Mouse (Mus musculus) liver, embryonic 13.5 days (tissue): ENCODE results near the gene Epha4. TPM values are rescaled to one million over a fixed set of nuclear protein-coding genes. Genes with fewer than 3 reads are reported as not detected.

Source experiments
- ATAC-seq: fragments of 200-750 bp; cut with Nextera tagmentation; 2 replicates; pipeline ENCODE4 v1.8.0; 2017; ENCODE audit warnings: low read depth, mild to moderate bottlenecking, moderate number of reproducible peaks, moderate library complexity
- DNase-seq: peaks from one replicate; pipeline ENCODE4 v3.0.0; 2022
- H3K27ac ChIP-seq: fragments of 300-500 bp; sonication (generic); 2 replicates; pipeline ENCODE4 v1.5.1; 2015; ENCODE audit warnings: moderate library complexity, mild to moderate bottlenecking, inconsistent platforms
- H3K27me3 ChIP-seq: fragments of 300-500 bp; sonication (generic); 2 replicates; pipeline ENCODE4 v1.6.1; 2015; ENCODE audit warnings: mild to moderate bottlenecking, inconsistent platforms
- H3K36me3 ChIP-seq: fragments of 300-500 bp; sonication (generic); 2 replicates; pipeline ENCODE4 v1.6.1; 2015; ENCODE audit warnings: mild to moderate bottlenecking, inconsistent platforms
- H3K4me1 ChIP-seq: fragments of 300-500 bp; sonication (generic); replicated peaks from 2 replicates; pipeline ENCODE4 v1.6.1; 2015; ENCODE audit warnings: inconsistent platforms
- H3K4me2 ChIP-seq: fragments of 300-500 bp; sonication (generic); 2 replicates; pipeline ENCODE4 v1.6.1; 2015; ENCODE audit warnings: inconsistent platforms, mild to moderate bottlenecking, moderate library complexity
- H3K4me3 ChIP-seq: fragments of 300-500 bp; sonication (generic); replicated peaks from 2 replicates; pipeline ENCODE4 v1.5.1; 2015; ENCODE audit warnings: mild to moderate bottlenecking, inconsistent platforms
- H3K9ac ChIP-seq: fragments of 300-500 bp; sonication (generic); 2 replicates; pipeline ENCODE4 v1.6.1; 2015; ENCODE audit warnings: mild to moderate bottlenecking, inconsistent platforms
- H3K9me3 ChIP-seq: fragments of 300-500 bp; sonication (generic); replicated peaks from 2 replicates; pipeline ENCODE4 v1.6.1; 2016; ENCODE audit warnings: inconsistent platforms
- WGBS: fragments of 180-500 bp; shearing (Covaris S2); methylation state at CpG from one replicate; pipeline ENCODE4 v1.1.7; 2015; ENCODE audit not compliant: insufficient replicate concordance; 5-methylcytosine and 5-hydroxymethylcytosine counted together
- polyA plus RNA-seq: library from polyadenylated mRNA; unstranded; fragments of >200 nt; fragmentation: Nextera tagmentation; extraction: Ambion mirVana; gene quantifications from 2 replicates; pipeline ENCODE4 v1.2.1, GENCODE M21; 2015

The Epha4 gene
- polyA plus RNA-seq, 1 experiment from 2014 or later: 0.47 TPM

DNA sequence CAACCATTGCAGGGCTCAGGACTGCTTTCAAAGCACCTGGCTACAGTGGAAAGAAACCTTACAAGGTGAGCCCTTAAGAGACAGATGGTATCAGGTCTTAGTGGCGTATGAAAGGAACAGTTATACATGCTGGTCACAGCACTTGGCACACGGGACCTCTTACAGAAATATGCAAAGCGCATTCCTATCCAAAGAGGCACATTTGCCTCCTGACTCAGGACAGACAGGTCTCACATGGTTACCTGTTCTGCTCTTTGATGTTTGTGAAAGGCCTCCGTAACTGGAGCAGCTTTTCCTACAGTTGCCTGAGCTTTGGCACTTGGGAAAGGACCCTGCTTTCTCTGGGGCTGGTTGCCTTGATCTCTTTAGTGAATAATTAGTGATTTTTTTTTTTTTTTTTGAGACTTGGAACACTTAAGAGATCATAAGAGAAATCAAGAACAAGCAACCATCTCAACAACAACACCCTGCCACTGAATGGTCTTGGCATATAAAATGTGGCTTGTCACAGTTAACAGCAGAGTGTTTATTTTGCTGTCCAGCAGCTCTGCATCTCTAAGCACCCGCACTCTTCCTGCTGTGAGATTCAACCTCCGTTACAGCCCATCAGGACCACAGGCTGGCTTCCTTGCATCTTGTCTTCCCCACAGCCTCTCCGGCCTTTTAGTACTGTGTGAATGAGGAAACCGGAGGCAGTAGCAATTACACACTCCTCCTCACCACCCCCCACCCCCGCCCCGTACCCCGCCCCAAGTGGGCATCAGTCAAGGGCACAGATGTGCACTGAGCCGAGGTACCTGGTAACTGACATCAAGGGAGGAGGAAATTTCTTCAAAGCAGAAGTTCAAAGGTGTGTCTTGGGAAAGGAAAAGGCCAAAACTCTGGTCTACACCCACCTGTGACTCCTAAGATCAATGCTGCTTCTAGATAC, 41.2 kb downstream of the Epha4 start:
- H3K27ac ChIP-seq: no peak overlapping the region
- ATAC-seq (no peak), DNase-seq (no peak)
- no peak overlapping the region for H3K9ac ChIP-seq
- 51% methylated on average over 12 of the region's 12 CpGs for WGBS
- H3K4me1 ChIP-seq: peaks cover 15% of the 10 kb centered on the region; the same call in 1 of the 2 replicates
- no peaks in the 10 kb centered on the region for H3K36me3 ChIP-seq
- no peaks in the 10 kb centered on the region for H3K27me3 ChIP-seq
- H3K9me3 ChIP-seq: no peaks in the 10 kb centered on the region
- no peak overlapping the region for H3K4me2 ChIP-seq
- H3K4me3 ChIP-seq: no peak overlapping the region

DNA sequence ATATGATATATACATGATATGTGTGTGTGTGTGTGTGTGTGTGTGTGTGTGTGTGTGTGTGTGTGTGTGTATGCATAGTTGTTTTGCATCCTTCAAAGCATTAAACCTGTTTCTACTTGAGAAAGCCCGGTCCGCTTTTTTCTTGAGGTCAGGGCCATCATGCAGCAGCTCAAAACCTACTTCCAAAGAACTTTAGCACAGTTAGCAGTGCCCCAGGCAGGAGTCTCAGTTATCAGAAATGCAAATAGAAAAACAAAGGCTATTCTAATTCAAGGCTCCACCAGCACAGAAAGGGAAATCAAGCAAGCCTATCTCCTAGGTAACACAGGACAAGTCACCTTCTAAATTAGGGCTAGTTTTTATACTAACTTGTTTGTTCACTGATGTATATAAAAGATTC, 42.3 kb downstream of the Epha4 start:
- no peak for ATAC-seq
- Histone ChIP-seq H3K9me3 (no peaks in the 10 kb centered on the region), H3K27ac (no peak overlapping the region), H3K4me2 (no peak overlapping the region), H3K27me3 (no peaks in the 10 kb centered on the region), H3K9ac (no peak overlapping the region), H3K4me1 (peaks cover 15% of the 10 kb centered on the region; the same call in 1 of the 2 replicates), H3K4me3 (no peak overlapping the region), H3K36me3 (no peaks in the 10 kb centered on the region)
- 67% methylated on average over 2 of the region's 2 CpGs for WGBS
- no peak for DNase-seq

DNA sequence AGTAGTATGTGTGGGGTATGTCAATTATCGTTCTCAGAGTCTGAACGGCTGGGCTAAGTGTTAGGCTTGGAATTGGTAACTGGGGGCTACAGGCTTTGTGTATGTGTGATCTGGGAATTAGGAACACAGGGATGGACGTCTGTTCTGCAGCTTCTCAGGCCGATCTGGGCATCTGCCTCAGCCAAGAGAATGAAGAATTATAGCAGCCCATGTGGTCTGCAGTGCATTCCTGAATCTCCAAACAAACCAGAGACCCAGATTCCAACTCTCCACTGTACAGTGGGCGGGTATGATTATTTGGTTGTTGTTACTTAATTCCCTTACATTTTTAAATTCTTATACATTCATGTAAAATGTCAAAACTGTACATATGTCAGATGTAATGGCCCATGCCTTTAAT, 43.4 kb downstream of the Epha4 start:
- no peak for ATAC-seq
- Histone ChIP-seq H3K9me3 (no peaks in the 10 kb centered on the region), H3K27me3 (no peaks in the 10 kb centered on the region), H3K36me3 (no peaks in the 10 kb centered on the region), H3K4me3 (no peak overlapping the region), H3K4me1 (peaks cover 15% of the 10 kb centered on the region; the same call in 1 of the 2 replicates), H3K9ac (no peak overlapping the region), H3K4me2 (no peak overlapping the region), H3K27ac (no peak overlapping the region)
- 52% methylated on average over 5 of the region's 5 CpGs for WGBS
- no peak for DNase-seq

DNA sequence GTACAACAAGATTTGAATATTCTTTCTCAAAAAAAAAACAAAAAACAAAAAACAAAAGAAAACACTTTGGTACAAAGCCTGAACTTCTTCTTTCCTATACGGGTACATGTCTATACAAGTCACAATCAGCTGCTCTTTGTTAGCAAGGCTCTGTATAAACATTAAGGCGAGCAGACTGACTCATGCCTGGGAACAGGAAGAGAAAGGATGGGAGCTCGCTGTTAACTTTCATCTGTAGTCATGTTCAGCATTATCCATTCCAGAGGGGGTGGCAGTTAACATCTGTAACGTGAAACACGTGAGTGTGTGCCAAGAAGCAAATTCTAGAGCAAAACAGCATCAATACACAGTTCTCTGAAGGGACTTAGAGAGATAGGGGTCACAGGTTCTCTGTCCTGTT, 43.9 kb downstream of the Epha4 start:
- Histone ChIP-seq H3K27ac (no peak overlapping the region), H3K9ac (no peak overlapping the region), H3K4me3 (no peak overlapping the region), H3K27me3 (no peaks in the 10 kb centered on the region), H3K9me3 (no peaks in the 10 kb centered on the region), H3K4me1 (peaks cover 12% of the 10 kb centered on the region; the same call in 1 of the 2 replicates), H3K4me2 (no peak overlapping the region), H3K36me3 (no peaks in the 10 kb centered on the region)
- ATAC-seq (no peak), DNase-seq (no peak)
- 37% methylated on average over 5 of the region's 5 CpGs for WGBS

DNA sequence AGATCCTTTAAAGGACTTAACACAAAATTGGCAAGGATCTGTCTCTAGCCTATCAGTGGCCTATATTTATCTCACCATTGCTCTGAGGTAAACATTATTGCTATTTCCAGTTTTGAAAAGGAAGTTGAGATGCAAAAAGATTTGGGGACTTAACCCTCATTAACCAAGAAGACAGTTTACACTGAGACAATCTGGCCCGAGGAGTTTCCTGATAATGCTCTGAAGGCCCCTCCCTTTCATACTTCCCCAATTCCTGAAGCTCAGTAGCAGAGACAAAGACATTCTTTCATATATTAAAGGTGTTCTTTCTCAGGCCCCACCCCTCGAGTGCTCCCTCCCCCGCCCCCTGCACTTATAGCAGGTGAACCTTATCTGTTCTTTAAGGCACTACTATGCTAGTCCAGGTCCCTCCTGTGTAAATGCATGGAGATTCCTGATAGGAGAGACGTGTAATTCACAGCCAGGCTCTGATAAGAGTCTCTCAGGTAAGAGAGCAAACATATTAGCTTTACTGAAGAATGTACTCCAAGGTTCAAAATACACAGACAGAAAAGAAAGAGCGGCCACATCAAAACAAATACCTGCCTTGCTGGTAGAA, 46.1 kb downstream of the Epha4 start:
- Histone ChIP-seq H3K4me2 (no peak overlapping the region), H3K4me3 (no peak overlapping the region), H3K36me3 (no peaks in the 10 kb centered on the region), H3K4me1 (no peaks in the 10 kb centered on the region), H3K27me3 (no peaks in the 10 kb centered on the region), H3K27ac (no peak overlapping the region), H3K9me3 (no peaks in the 10 kb centered on the region), H3K9ac (no peak overlapping the region)
- DNase-seq (no peak), ATAC-seq (no peak)
- WGBS: 40% methylated on average over 5 of the region's 5 CpGs

DNA sequence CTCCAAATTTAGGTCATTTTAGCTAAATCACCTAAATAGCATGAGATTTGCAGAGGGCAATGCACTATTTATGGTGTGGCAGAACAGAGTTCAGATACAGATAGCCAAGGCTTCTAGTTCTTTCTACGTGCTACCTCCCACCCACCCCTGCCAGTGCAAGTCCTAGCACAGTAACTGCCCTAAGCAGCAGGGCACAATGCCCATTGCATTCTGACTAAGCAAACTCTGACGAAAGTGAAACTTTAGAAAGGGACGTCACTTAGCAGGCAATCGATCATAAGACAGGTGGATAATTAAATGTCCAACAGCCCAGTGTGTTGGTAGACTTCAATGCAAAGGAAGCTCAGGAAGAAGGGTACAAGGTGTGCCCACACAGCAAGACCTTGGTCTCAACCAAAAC, 49.4 kb downstream of the Epha4 start:
- Histone ChIP-seq H3K4me1 (peaks cover 11% of the 10 kb centered on the region), H3K4me3 (no peak overlapping the region), H3K27ac (no peak overlapping the region), H3K27me3 (no peaks in the 10 kb centered on the region), H3K4me2 (no peak overlapping the region), H3K36me3 (no peaks in the 10 kb centered on the region), H3K9me3 (no peaks in the 10 kb centered on the region), H3K9ac (no peak overlapping the region)
- WGBS: 64% methylated on average over 4 of the region's 4 CpGs
- no peak for ATAC-seq
- no peak for DNase-seq

DNA sequence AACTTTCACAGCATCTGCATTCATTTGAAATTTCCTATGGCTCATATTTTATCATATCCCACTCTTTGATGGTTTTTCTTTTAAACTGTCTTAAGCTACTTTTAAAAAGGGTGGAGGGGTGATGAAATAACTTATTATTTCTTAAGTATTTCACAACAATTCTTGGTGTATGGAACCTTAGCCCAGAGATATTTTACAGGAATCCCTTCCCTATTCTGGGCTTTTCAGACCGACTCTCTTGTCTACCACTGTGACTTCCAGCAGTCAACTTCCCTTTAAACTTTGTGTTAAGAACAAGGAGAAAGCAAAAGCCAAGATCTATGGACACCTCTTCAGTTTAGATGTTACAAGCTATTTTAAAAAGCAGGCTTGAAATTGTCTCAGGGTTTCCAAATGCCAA, 50.8 kb downstream of the Epha4 start:
- WGBS: 40% methylated on average over 1 of the region's 1 CpGs
- H3K9me3 ChIP-seq: no peaks in the 10 kb centered on the region

DNA sequence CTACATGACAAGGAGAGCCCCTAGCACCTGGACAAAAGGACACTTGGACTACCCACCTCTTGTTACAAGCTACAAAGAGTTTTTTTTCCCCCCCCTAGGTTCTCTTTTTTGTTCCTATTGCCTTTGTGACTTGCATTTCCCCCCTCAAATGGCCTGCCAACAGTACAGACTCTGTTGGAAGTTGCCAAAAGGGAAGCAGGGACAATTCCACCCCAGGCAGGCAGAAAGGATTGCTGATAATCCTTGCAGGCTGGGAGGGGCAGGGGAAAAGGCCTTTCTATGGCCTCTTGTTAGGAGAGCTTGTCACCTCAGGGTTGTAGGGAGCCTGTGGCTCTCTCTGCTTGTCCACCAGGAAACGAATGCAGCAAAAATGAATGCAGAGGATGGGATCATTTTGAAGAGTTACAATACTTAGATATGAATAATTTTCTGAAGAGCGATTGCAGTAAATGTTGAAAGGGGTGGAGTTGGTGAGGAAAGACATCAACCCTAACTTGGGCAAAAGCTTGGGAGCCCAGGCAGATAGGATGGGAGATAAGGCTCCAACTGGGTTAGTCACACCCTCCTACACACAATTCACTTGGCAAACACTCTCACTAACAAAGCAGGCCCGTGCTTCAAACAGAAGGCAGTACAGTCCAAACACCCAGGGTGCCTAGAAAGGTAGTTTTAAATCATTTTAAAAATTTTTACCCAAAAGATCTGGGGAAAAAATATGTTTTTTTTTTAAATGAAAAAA, 52.8 kb downstream of the Epha4 start:
- DNase-seq (no peak), ATAC-seq (no peak)
- Histone ChIP-seq H3K9me3 (no peaks in the 10 kb centered on the region), H3K27ac (no peak overlapping the region; the same call in 1 of the 2 replicates), H3K4me3 (no peak overlapping the region), H3K4me2 (no peak overlapping the region), H3K9ac (no peak overlapping the region), H3K4me1 (peaks cover 11% of the 10 kb centered on the region), H3K36me3 (no peaks in the 10 kb centered on the region), H3K27me3 (no peaks in the 10 kb centered on the region)
- 31% methylated on average over 3 of the region's 3 CpGs for WGBS

More for the DNA sequence above, 50.8 kb downstream of the Epha4 start:
- ATAC-seq: no peak
- Histone ChIP-seq H3K9ac (no peak overlapping the region), H3K27ac (no peak overlapping the region), H3K4me2 (no peak overlapping the region), H3K36me3 (no peaks in the 10 kb centered on the region), H3K4me1 (peaks cover 11% of the 10 kb centered on the region), H3K4me3 (no peak overlapping the region), H3K27me3 (no peaks in the 10 kb centered on the region)
- DNase-seq: no peak

DNA sequence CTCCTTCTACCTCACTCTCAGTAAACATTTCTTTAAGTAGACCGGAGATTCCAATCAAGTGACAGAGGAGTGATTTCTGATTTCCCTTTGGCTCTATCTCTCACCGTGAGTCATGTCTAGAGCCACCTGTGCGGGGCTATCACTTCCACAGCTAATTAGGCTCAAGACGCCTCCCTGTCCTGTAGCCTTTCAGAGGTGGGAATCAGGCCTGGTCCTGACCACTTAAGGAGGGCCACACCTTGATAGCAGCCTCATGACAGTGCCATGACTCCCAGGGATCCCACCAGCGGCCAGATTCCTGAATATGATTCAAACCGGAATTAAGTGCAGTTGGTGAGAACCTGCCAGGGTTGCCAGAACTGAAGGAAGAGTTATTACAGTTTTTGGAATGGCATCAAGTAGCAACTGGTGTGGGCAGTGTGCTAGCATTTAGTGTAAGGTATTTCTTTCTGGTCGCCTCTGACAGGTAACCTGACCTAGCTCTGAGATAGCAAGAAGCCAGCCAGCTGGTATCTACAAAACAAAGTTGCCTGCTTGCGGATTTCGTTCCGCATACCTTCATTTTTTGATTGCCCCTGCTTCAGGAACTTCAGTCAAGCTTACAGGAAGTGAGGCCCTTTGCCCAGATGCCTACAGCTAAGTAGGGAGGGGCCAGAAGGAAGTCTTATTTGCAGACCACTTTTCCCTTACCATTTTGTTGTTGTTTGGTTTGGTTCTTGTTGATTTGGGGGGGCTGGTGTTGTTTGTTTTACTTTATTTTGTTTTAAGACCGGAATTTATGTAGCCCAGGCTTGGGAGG, 53.9 kb downstream of the Epha4 start:
- ATAC-seq (no peak), DNase-seq (no peak)
- H3K27me3 ChIP-seq: no peaks in the 10 kb centered on the region
- H3K27ac ChIP-seq: no peak overlapping the region
- H3K4me3 ChIP-seq: no peak overlapping the region
- H3K4me2 ChIP-seq: no peak overlapping the region
- no peak overlapping the region for H3K9ac ChIP-seq
- WGBS: 48% methylated on average over 11 of the region's 11 CpGs
- H3K36me3 ChIP-seq: no peaks in the 10 kb centered on the region
- peaks cover 11% of the 10 kb centered on the region for H3K4me1 ChIP-seq
- H3K9me3 ChIP-seq: no peaks in the 10 kb centered on the region

DNA sequence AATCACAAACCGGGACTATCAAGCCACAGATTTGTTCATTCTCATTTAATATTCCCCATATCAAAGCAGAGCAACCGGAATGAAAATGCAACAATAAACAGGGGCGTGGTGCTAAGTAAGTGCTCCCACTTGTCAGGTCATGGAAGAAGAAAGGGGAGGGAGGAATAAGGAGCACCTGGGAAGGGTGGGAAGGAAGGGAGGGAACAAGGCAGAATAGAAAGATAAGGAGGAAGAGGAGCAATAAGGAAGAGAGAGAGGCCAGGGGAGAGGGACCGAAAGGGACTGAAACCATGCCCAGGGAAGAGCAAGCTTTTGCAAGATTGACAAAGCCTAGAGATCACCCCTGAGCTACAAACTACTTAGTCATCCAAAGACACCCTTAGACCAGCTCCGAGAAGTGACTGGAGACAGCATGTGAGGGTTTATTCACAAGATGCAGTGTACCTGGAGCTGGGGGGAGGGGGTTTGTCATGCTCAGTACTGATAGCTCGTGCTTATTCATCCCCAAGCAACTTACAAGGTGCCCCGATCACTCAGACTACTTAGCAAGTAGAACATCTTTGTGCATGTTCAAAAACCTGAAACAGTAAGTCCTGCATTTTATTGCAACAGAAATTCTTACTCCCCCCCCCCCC, 56.0 kb downstream of the Epha4 start:
- H3K9ac ChIP-seq: no peak overlapping the region
- H3K27me3 ChIP-seq: no peaks in the 10 kb centered on the region
- WGBS: 59% methylated on average over 7 of the region's 7 CpGs
- H3K4me3 ChIP-seq: no peak overlapping the region
- no peak for ATAC-seq
- no peaks in the 10 kb centered on the region for H3K9me3 ChIP-seq
- no peak overlapping the region for H3K27ac ChIP-seq
- H3K36me3 ChIP-seq: no peaks in the 10 kb centered on the region
- no peak overlapping the region for H3K4me2 ChIP-seq
- no peak for DNase-seq
- H3K4me1 ChIP-seq: peaks cover 11% of the 10 kb centered on the region
